Mouse (Mus musculus): ENCODE data around the gene Igdcc3.

Igdcc3 gene

GRCm38 (mm10) chr9:65175939-65176871 lies 35.2 kb downstream of the Igdcc3 start:
- CTCF ChIA-PET: no interaction called here

GRCm38 (mm10) chr9:65177497-65177896 lies 36.5 kb downstream of the Igdcc3 start:
- CTCF ChIA-PET: no interaction called here

GRCm38 (mm10) chr9:65177912-65178311 lies 36.9 kb downstream of the Igdcc3 start:
- CTCF ChIA-PET: no interaction called here

- CTCF ChIA-PET: interaction anchor here (0.5 kb wide), 1 partner anchor 214 kb away, joined by 4 read pairs; no protein-coding TSS in a partner anchor
Observed at GRCm38 (mm10) chr9:65178336-65179213, 37.6 kb downstream of the Igdcc3 start.

DNA sequence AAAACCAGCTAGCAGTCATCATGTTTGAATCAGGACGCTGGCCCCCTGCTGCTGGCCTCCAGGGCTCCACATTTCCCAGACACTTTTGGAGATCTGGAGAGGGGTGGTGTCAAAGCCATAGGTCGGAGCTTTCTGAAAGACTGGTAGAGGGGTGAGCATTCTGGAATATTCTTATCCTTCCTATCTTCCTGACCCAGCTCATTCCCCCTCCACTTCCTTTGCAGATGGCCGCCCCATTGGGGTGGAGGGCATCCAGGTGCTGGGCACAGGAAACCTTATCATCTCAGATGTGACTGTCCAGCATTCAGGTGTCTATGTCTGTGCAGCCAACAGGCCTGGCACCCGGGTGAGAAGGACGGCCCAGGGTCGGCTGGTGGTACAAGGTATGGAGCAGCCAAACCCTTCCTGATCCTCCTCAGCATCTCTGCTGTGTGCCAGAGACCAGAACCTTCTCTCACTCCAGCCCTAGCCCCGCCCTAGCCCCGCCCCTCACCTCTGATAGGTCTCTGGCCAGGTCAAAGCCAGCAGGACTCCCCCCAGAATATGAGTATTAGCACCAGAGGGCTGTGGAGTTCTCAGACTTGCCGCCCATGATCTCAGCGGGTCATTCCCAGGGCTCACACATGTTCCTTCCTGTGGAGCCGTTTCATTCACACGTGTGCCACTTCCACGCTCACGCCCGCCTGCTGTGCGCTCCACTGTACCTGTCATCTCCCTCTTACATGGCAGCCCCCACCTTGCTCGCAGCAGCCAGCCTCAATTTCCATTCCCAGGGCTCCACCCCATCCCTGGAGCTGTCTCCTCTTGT lies 39.0 kb downstream of the Igdcc3 start:
- CTCF ChIA-PET: interaction anchor here (0.6 kb wide), 1 partner anchor 619 kb away, joined by 14 read pairs; no protein-coding TSS in a partner anchor

GRCm38 (mm10) chr9:65188599-65188998 lies 47.6 kb downstream of the Igdcc3 start:
- CTCF ChIA-PET: no interaction called here

DNA sequence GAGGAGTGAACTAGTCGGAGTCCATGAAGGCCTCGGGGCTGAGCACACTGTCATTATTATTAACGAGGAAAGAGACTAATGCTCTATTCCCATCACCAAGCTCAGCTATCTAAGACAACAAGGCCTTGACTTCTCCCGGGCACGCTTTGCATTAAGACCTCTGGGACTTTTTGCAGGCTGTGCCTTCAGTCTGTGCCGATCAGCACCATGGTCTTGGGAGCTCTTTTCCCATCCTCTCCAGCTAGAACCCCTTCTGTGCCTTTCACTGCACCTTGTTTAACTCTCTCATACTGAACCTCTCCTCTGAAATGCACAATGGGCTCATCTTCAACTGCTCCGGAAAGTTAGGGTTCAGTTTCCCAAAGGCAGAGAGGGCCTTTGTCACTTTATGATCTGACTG lies 49.3 kb downstream of the Igdcc3 start:
- CTCF ChIA-PET: no interaction called here

DNA sequence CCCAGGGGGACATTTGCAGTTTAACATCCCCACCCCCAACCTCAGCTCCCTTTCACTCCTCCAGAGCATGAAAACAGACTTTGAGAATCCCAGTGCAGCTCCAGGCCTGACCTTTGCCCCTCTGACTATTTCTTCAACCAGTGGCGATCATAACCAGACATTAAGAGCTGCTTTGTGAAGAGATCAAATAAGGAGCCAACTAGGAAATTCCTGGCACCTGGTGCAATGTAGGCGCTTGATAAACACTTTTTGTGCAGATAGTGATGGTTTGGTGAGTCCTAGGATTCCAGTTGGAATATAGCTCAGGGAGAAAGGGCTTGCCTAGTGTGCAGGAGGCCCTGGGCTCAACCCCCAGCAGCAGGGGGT lies 50.4 kb downstream of the Igdcc3 start:
- CTCF ChIA-PET: interaction anchor here (0.7 kb wide), 1 partner anchor 69 kb away, joined by 5 read pairs; no protein-coding TSS in a partner anchor

DNA sequence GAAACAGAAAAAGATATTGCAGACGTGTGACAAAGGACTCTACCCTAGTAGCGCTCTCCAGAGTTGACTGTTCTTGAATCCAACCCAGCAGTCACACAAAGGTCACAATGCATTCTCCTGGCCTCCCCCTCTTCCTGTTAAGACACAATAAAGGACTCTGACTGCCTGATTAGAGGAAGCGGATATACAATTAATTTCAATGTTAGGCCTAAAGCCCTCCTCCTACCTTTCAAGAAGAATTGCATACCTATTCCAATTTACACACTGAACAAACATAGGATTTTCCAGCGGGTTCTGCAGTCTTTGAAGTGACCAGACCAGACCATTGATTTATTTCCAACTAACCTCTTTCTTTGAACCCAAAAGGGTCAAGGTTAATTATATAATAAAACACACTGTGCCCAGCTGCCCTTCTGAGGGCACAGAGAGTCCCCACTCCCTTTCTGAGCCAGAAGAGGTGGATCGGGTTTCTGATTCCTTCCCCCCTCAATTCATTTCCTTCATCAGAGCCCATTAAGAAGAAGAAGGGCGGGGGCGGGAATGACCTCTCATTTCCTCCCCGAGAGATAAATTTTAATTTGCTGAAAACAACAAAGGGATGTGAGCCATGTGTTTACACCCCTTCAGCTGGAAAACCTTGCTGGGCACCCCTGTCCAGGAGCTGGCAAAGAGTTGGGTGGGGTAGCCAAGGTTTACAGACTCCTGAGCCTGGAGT lies 50.9 kb downstream of the Igdcc3 start:
- CTCF ChIA-PET: no interaction called here

DNA sequence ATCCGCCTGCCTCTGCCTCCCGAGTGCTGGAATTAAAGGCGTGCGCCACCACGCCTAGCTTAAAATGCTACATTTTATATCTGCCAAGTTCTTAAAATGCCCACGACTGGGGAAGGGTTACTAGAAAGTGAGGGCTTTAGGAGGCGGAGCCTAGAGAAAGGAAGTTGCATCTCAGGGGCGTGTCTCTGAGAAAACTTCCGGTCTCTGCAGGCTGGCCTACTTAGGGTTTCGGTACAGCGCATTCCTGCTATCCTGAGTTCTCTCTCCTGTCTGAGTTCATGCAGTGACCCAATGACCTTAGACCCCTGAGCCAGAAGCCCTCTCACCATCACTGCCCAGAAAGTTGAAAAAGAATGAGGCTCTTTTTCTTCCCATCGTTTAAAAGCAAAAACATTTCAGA lies 52.2 kb downstream of the Igdcc3 start:
- CTCF ChIA-PET: no interaction called here

DNA sequence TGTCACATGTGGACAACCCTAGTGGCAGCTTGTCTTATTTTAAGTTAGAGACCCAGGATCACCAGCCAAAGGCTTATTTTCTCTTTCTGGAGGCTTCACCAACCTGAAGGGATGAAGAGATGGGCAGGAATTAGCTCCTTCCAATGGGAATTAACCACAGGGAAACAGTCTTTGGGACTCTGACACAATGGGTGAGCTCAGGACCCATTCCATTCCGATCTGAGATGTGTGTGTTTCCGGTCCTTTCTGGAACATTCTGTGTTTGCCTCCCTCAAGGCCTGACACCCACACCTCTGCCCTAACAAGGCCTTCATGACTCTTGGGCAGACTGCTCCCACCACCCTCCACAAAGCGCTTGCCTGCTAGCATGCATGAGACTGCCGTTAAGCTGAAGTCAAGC lies 54.1 kb downstream of the Igdcc3 start, which contains the start of gene Parp16:
Gene Parp16, plus strand, starts transcription at position 301 of the 400 bp plus-strand sequence.
- CTCF ChIA-PET: interaction anchor here (0.7 to 0.9 kb wide), 2 partner anchors 26 to 157 kb away, joined by 3 to 7 read pairs; no protein-coding TSS in a partner anchor

GRCm38 (mm10) chr9:65195621-65195981 lies 54.6 kb downstream of the Igdcc3 start:
- CTCF ChIA-PET: interaction anchor here (0.9 to 1.0 kb wide), 2 partner anchors 19 to 103 kb away, joined by 3 read pairs; no protein-coding TSS in a partner anchor

DNA sequence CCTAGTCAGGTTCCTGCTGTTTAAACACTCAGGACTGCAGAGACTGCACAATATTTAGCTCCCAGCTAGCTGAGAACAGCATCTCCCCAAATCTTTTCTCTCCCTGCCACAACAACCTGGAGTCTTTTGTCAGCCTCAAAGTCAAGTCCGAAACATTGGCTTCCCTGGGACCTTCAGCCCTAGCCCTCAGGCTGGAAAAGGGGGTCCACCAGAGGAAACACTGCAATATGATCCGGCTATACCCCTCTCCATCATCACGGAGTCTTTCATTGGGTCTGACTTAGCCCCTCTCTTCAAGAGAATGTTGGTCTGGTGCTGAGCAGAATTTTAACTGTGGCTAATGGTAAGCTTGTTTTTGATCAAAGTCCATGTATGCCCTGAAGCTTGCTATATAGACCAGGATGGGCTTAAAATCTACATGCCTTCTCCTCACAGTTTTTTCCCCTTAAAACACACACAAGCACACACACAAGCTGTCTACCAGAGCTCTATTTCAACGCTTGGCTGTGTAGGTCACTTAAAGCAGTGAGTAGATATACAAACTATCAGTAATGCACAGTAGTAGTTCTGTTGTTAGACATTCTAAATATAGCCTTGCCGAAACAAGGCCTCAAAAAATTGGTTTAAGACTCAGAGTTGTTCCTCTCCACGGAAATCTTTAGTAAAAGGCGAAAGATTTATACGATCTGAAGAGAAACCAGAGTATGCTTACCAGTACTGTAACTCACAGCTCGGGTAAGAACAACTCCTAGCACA lies 55.2 kb downstream of the Igdcc3 start:
- CTCF ChIA-PET: interaction anchor here (0.9 to 1.0 kb wide), 3 partner anchors 12 to 103 kb away, joined by 3 read pairs; no protein-coding TSS in a partner anchor

DNA sequence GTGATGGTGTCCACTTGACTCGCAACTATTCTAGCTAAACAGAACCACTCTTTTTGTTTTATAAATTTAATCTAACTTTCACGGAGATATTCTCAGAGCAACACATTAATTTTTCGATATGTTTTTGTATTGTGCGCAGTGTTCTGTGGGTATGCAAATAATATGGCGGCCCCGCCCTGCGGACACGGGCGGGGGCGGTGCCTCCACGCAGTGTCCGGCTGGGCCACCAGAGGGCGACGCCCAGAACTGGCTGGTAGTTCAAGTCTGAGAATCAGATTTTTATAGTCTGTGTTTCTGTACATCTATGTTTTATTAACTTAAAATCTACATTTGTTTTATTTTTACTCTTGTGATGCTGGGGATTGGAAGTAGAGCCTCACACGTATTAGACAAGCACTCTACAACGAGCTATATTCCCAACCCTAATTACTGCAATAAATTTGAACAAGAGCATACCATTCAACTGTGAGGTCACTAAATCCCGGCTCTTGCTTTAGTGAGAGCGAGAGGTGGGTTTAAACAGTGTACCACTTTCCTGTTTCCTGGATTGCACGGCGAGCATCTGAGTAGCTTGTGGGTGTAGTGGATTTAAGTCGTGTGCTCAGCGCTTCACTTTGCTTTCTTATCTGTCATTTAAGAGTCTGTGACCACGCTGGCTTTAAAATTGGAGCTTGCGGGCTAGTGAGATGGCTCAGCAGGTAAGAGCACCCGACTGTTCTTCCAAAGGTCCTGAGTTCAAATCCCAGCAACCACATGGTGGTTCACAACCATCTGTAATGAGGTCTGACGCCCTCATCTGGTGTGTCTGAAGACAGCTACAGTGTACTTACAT lies 56.0 kb downstream of the Igdcc3 start:
- CTCF ChIA-PET: interaction anchor here (0.9 to 1.0 kb wide), 3 partner anchors 11 to 102 kb away, joined by 3 read pairs; no protein-coding TSS in a partner anchor

DNA sequence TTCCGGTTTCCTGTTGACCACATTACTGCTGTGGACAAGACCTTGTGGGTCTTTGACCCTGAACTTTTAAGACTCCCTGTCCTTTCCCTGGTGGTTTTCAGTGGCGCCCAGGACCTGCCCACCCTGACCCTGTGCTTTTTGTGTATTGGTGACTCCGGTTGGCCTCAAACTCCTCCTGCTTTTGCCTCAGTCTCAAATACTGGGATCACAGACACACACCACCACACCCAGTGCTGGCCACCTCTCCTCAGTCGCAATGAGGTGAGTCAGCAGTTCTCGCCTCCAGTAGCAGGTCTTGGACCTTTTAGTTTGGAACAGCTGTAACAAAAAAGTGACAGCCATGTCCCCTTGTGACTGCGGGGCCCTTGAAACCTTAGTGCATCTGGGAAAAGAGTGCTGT lies 56.8 kb downstream of the Igdcc3 start:
- CTCF ChIA-PET: no interaction called here

DNA sequence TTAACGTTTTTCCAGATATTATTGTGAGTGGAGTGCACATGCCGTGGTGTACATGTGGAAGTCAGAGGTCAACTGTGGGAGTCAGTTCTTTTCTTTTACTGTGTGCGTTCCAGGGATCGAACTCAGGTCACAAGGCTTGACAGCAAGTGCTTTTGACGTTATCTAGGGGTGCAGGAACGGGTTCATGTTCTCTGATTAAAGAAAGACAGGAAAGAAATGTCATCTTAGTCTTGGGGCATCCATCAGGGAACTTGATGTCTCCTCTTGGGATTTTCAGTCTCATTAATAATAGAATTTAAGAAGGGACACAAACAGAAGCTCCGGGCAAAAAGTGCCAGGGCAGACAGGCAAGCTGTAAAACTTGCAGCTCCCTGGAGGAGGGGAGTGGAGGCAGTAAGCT lies 58.7 kb downstream of the Igdcc3 start:
- CTCF ChIA-PET: no interaction called here

- CTCF ChIA-PET: no interaction called here
Observed at GRCm38 (mm10) chr9:65200606-65201005, 59.6 kb downstream of the Igdcc3 start.

GRCm38 (mm10) chr9:65201021-65201380 lies 60.0 kb downstream of the Igdcc3 start:
- CTCF ChIA-PET: no interaction called here

Measured in spleen, embryonic (tissue).